Mouse (Mus musculus) brain, adult 2 months (tissue): Measurements from ENCODE around the gene Tcirg1.

Experiments
- DNase-seq: peaks from one replicate; pipeline ENCODE4 v3.0.0; 2011; ENCODE audit warnings: low read depth, low spot score

Gene Tcirg1

GRCm38 (mm10) chr19:3898952-3899351, 8.0 kb downstream of the Tcirg1 start:
- no peak for DNase-seq

GRCm38 (mm10) chr19:3897557-3897956, 9.4 kb downstream of the Tcirg1 start:
- no peak for DNase-seq

GRCm38 (mm10) chr19:3896208-3896607, 10.7 kb downstream of the Tcirg1 start:
- DNase-seq = no peak

DNA sequence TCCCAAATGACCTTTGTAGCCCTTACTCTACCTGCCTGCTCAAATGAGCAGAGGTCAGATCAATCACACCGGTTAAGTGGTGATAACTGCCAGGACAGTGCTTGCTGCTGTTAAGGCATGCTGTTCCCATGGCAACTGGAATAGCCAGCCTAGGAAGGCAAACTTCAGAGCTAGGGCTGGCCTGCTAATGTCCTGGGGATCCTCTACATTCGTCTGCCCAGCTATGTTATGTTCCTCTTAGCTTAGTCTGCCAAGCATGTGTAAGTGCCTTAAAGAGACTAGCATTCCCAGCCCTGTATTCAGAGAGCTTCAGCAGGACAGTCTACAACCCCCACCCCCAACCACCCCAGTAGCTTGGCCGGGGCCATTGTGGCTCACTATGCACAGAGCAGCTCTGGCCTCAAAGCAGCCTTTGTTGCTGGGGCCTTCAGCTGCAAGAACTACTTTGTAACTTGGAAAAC, 11.7 kb downstream of the Tcirg1 start:
- DNase-seq = peak; percentile 69

DNA sequence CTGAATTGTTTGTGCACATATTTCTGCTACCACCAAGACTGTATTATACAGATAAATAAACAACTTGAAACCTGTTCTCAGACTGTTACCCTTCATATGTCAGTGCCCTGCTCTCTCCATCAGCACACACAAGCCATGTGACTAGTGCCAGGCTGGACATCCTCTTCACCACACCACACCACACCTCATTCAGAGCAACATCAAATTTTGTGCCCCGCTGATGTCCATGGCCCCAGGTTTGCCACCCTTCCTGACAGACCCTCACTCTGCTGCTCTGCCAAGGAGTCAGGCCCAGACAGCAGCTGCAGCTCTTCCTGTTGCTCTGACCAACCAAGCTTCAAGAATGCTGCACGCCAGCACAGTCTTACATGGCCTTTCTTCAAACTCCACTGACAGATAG, 12.6 kb downstream of the Tcirg1 start:
- DNase-seq = no peak

DNA sequence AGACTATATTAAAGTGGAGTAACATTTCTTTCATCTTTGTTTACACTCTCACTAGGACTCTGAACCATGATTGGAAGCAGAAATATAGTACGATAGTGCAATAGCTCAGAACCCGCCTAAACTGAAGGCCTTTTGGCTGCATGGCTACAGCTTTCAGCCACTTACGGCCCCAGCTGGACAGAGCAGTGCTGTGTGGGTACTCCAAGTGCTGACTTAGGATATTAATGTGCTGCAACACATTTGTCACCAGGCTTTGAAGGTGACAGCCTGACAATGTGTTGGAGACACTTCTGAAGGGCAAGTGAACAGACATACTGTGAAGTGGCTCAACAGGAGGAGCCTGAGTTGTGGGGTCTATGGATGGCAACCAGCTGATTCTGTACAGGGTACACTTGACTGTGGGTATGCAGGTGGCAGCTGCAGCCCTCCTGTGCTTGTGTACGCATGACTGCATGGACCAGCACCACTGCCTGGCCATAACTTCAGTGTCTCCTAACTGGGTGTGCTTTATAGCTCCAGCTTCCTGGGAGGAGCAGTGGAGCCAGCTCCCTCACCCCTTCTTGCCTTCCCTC, 13.3 kb downstream of the Tcirg1 start:
- DNase-seq = no peak

DNA sequence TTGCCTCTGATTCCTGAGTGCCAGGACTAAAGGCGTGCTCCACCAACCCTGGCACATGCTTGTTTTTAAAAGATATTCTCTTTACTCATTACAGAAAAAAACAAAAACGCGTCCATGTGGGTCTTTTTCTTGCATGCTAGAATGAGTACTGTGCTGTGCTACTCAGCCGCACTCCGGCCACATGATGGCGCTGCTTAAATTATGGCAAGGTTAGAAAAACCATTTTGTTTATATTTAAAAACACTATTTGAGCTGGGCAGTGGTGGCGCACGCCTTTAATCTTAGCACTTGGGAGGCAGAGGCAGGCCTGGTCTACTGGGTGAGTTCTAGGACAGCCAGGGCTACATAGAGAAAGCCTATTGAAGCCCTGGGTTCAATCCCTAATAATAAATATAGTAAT, 16.8 kb downstream of the Tcirg1 start:
- no peak for DNase-seq

GRCm38 (mm10) chr19:3889096-3889495, 17.8 kb downstream of the Tcirg1 start:
- no peak for DNase-seq

DNA sequence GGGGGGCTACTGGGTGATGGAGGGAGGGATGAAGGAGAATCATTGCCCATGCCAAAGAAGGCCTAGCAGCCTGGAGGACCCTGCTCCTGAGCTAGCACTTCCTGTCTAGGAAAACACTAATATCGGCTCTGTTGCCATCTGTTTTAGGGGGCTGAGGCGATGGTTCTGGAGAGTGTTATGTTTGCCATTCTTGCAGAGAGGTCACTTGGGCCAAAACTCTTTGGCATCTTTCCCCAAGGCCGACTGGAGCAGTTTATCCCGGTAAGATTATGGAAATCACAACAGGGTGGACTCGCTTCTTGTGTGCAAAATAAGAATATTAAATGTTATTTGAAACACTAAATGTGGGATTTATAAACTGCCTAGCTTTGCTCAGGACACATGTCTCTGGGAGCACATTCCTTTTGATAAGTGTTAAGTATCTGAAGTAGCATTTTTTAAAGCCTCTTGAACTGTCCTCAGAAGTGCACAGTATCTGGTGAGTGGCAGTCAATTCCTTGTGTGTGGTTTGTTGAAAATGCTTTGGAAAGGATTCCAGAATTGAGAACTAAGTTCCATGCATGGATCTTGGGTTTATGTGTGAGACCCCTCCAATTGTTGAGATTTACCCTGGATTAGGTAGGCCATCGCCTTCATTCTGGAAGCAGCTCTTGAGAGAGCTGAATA, 22.5 kb downstream of the Tcirg1 start:
- DNase-seq = peak; percentile 48

- no peak for DNase-seq
Measured at GRCm38 (mm10) chr19:3882214-3882613, 24.7 kb downstream of the Tcirg1 start.

GRCm38 (mm10) chr19:3880054-3880848, 26.7 kb downstream of the Tcirg1 start:
- DNase-seq = no peak

- DNase-seq = no peak
Measured at GRCm38 (mm10) chr19:3875045-3875444, 31.9 kb downstream of the Tcirg1 start.

DNA sequence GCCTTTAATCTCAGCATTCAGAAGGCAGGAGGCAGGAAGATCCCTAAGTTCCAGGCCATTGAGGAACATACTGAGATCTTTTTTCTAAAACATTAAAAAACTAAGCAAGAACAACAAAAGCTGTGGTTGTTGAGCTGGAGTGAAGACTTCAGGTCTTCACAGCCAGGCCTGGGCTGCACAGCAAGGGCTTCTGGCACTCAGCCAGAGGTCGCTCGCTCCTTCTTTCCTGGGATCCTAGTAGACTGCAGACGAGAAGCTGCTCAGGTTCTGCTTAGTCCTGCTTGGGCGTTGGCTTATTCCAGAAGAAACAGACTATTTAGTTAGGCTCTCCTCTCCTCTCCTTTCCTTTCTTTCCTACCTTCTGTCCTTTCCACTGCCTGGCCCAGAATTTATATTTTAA, 34.6 kb downstream of the Tcirg1 start:
- DNase-seq = peak; percentile 70

GRCm38 (mm10) chr19:3871468-3871867, 35.5 kb downstream of the Tcirg1 start:
- DNase-seq = no peak

DNA sequence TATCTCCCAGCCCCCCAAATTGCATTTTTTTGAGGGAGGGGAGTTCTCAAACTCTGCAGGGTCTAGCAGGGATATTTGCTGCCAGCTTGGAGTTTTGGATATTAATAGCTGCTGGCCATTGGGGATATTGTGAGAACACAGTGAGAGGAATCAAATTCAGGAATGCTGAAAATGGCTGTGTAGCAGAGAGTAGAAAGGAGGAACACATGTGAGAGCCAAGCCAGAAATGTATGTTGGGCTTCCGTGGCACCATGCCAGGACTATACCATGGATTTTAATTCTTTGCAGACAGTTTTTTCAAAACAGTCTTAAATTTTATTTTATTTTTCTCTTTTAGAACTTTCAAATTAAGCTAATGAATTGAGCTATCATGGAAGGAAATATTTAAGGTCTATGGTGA, 38.6 kb downstream of the Tcirg1 start:
- DNase-seq = no peak

DNA sequence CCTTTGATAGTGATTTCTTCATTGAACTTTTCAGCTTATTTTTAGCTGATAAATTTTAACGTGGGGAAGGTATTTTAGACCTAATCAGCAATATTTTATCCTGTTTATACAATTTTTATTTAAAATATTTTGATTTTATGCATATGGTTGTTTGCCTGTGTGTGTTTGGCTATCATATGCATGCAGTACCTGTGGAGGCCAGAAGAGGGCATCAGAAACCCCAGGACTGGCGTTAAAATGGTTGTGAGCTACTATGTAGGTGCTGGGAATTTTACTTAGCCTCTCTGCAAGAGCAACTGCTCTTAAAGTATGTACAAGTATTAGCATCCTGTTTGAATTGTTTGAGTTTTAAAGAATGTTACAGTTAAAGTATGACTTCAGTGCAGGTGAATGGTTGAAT, 42.0 kb downstream of the Tcirg1 start:
- no peak for DNase-seq

DNA sequence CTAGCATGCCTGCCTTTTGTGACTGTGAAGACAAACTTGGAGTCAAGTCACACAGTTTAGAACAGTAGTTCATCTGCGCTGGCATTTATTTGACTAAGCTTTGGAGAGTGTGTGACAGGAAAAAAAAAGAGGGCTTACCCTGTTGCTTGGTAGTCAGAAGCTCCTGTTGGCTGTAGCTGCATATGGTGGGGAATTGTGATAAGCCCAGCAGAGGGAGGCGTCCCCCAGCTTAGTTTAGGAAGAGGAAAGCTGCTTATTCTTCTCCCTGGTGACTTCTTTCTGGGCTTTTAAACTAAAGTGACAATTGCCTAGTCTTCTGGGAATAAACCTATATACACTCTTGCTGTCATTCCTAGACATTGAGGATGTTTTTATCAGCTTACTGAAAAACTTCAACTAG, 44.2 kb downstream of the Tcirg1 start:
- DNase-seq = no peak

DNA sequence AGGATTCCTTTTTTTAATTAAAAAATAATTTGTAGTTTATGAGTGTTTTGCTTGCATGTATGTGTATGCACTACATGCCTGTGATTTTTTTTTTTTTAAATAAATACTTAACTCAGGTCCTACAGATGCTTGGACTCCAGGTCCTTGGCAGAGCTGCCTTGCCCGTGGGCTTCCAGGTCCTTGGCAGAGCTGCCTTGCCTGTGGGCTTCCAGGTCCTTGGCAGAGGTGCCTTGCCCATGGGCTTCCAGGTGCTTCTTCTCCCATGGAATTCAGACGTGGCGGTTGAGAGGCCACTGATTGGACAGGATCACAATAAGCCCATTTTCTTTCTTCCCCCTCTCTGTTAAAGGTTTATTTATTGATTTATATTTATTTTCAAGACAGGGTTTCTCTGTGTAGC, 49.7 kb downstream of the Tcirg1 start:
- DNase-seq = peak; percentile 61

GRCm38 (mm10) chr19:3855601-3856000, 51.3 kb downstream of the Tcirg1 start:
- peak; percentile 39 for DNase-seq

- DNase-seq = no peak
Measured at GRCm38 (mm10) chr19:3855091-3855490, 51.8 kb downstream of the Tcirg1 start.

DNA sequence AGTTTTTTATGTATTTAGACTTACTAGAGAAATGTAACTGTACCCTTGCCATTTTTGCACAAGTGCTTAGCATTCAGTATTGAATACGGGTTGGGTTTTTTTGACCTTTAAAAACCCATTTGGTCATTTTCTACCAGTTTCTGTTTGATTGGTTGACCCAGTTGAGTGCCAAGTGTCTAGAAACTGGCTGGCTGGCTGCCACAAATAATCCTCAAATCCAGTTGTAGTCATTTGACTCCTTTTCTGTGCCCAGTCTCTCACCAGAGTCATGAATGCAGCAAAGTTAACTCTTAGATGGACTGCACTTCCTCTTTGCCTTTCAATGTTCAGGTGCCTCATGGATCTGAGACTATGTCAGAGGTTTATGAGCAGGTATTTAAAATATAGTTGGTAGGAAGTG, 53.0 kb downstream of the Tcirg1 start:
- peak; percentile 51 for DNase-seq

DNA sequence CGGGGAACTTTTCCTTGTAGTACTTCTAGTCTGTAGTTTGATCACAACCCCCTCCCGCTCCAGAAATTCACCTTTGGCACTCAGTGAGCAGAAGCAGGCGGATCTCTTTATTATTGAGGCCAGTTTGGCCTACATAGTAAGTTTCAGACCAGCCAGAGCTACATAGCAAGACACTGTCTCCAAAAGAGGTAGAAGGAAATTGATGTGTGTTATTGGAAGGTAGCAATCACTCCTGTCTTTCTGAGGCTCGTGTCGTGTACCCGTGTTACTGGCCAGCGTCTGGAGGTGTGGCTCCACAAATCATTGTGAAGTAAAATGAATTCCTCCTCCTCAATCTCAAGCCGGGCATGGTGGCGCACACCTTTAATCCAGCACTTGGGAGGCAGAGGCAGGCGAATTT, 53.8 kb downstream of the Tcirg1 start:
- no peak for DNase-seq
